Comparison of ENCODE assay signal across 22 mouse cellular contexts in genomic region chr6:93041041-93041440, GRCm38 (mm10).
DNase-seq lines count a peak whose midpoint lies in the region; ATAC-seq lines count a peak whose summit lies in the region.
"Had no signal": no experiment of that assay in that cellular context is flagged by ENCODE, and none has a peak within 500 bp of the region (broad histone marks: within the 10 kb centered on the region; RNA-seq: fewer than 3 reads in every experiment).

No protein-coding gene starts in this region.

- H3K4me3 ChIP-seq in midbrain, embryonic 11.5 days (ENCODE audit: low read depth, low read length), result no peak overlapping the region
- H3K4me3 ChIP-seq in midbrain, embryonic 14.5 days (replicated peaks; ENCODE audit: low read depth, low read length), result no peak overlapping the region
- H3K4me3 ChIP-seq: embryonic facial prominence, embryonic 10.5 days; forebrain, embryonic 10.5 days; gastrocnemius, adult 2 months; heart, embryonic 12.5 days; hindbrain, embryonic 10.5 days; hindbrain, embryonic 15.5 days had no signal

- peak; percentile 3 to 11 for DNase-seq in adrenal gland, postnatal 36 days
- no peak for DNase-seq in adrenal gland, adult 8-10 months
- DNase-seq in midbrain, embryonic 11.5 days (ENCODE audit: low spot score, missing footprints), result peak; percentile 12
- no peak for DNase-seq in midbrain, embryonic 14.5 days
- peak; percentile 82 for DNase-seq in adipocyte (ENCODE audit: low spot score)
- DNase-seq in cerebellum, adult 9-11 months, result no peak
- DNase-seq: B cell, adult 2 months; cerebellum, adult 18-20 months; cerebellum, postnatal 10 days; gastrocnemius, adult 2 months; gastrocnemius, postnatal 25 days had no signal

- no peak overlapping the region for H3K9ac ChIP-seq in midbrain, embryonic 11.5 days (ENCODE audit: low read length)
- H3K9ac ChIP-seq in midbrain, embryonic 14.5 days (replicated peaks; ENCODE audit: low read length), result no peak overlapping the region
- H3K9ac ChIP-seq: heart, embryonic 12.5 days; hindbrain, embryonic 15.5 days had no signal

- ATAC-seq in midbrain, embryonic 11.5 days (ENCODE audit: low FRiP score), result no peak
- no peak for ATAC-seq in midbrain, embryonic 14.5 days (ENCODE audit: low FRiP score, low TSS enrichment)
- ATAC-seq: activated CD4-positive, CD25-positive, alpha-beta regulatory T cell, adult 4 months; CD4-positive, CD25-positive, alpha-beta regulatory T cell, adult 4 months; forebrain, embryonic 14.5 days; intestine, embryonic 16.5 days; Patski had no signal

- H3K4me1 ChIP-seq in midbrain, embryonic 11.5 days (ENCODE audit: control insufficient read depth, insufficient read depth, low read length), result no peaks in the 10 kb centered on the region
- no peaks in the 10 kb centered on the region for H3K4me1 ChIP-seq in midbrain, embryonic 14.5 days (ENCODE audit: control insufficient read depth, insufficient read depth, low read length)
- H3K4me1 ChIP-seq: hindbrain, embryonic 10.5 days; hindbrain, embryonic 15.5 days had no signal

- H3K27me3 ChIP-seq in midbrain, embryonic 11.5 days (ENCODE audit: control insufficient read depth, insufficient read depth, low read length), result no peaks in the 10 kb centered on the region
- H3K27me3 ChIP-seq in midbrain, embryonic 14.5 days (ENCODE audit: control insufficient read depth, insufficient read depth, low read length), result no peaks in the 10 kb centered on the region
- H3K27me3 ChIP-seq: heart, embryonic 12.5 days; hindbrain, embryonic 15.5 days; Patski had no signal

- H3K9me3 ChIP-seq in midbrain, embryonic 11.5 days (ENCODE audit: control insufficient read depth, low read length), result no peaks in the 10 kb centered on the region
- H3K9me3 ChIP-seq in midbrain, embryonic 14.5 days (ENCODE audit: control insufficient read depth, low read length), result no peaks in the 10 kb centered on the region
- H3K9me3 ChIP-seq: embryonic facial prominence, embryonic 10.5 days; forebrain, embryonic 10.5 days; G1E; hindbrain, embryonic 10.5 days; hindbrain, embryonic 15.5 days had no signal

- H3K4me2 ChIP-seq in midbrain, embryonic 11.5 days, result no peak overlapping the region
- H3K4me2 ChIP-seq in midbrain, embryonic 14.5 days (ENCODE audit: low read length), result no peak overlapping the region
- H3K4me2 ChIP-seq: heart, embryonic 12.5 days; hindbrain, embryonic 15.5 days had no signal

- H3K27ac ChIP-seq in midbrain, embryonic 11.5 days (ENCODE audit: low read depth, low read length), result no peak overlapping the region
- no peak overlapping the region for H3K27ac ChIP-seq in midbrain, embryonic 14.5 days (replicated peaks; ENCODE audit: low read depth, low read length)
- H3K27ac ChIP-seq: embryonic facial prominence, embryonic 10.5 days; forebrain, embryonic 10.5 days; gastrocnemius, adult 2 months; hindbrain, embryonic 10.5 days; hindbrain, embryonic 15.5 days had no signal

- H3K36me3 ChIP-seq in midbrain, embryonic 11.5 days (ENCODE audit: control insufficient read depth, insufficient read depth, low read length), result no peaks in the 10 kb centered on the region
- H3K36me3 ChIP-seq in midbrain, embryonic 14.5 days (ENCODE audit: control insufficient read depth, insufficient read depth, low read length), result no peaks in the 10 kb centered on the region
- H3K36me3 ChIP-seq: embryonic facial prominence, embryonic 10.5 days; forebrain, embryonic 10.5 days; G1E; hindbrain, embryonic 10.5 days; hindbrain, embryonic 15.5 days had no signal

- WGBS in midbrain, embryonic 11.5 days, result 88% methylated on average over 3 of the region's 3 CpGs
- 88% methylated on average over 3 of the region's 3 CpGs for WGBS in midbrain, embryonic 14.5 days

Comparison
In these comparisons a context has a peak if more than half of its experiments do, and no peak if none do; other contexts are left out.
1. DNase-seq: peak in adrenal gland, postnatal 36 days (2 of 2), midbrain, embryonic 11.5 days (single experiment) and adipocyte (single experiment); none in adrenal gland, adult 8-10 months (single experiment), midbrain, embryonic 14.5 days (single experiment) and cerebellum, adult 9-11 months (single experiment).